Mouse (Mus musculus): Measurements from ENCODE around the gene Cfap45.

- TF ChIP-seq CTCF (conservative IDR thresholded peaks at IDR 0.05; ENCODE audit: insufficient read depth, insufficient read length, low read depth, low read length) (no peak), POLR2A (IDR thresholded peaks at IDR 0.05; ENCODE audit: low read depth, low read length) (no peak)
Measured at GRCm38 (mm10) chr1:172552623-172553022, 32.0 kb downstream of the Cfap45 start.

Measured in kidney, adult 2 months (tissue).